Mouse (Mus musculus) liver, postnatal 0 days (tissue): Measurements from ENCODE around the gene F2rl1.

Experiments
- CTCF ChIP-seq: sonication (generic); IDR thresholded peaks from 2 replicates; pipeline ENCODE4 v1.5.1; 2016; ENCODE audit warnings: antibody characterized with exemption, low read depth
- EP300 ChIP-seq: IDR thresholded peaks from 2 replicates; pipeline ENCODE4 v1.6.1; 2016; ENCODE audit warnings: antibody characterized with exemption, low read depth, mild to moderate bottlenecking

- no peak for TF ChIP-seq CTCF
- TF ChIP-seq EP300, result no peak
Observed at GRCm38 (mm10) chr13:95569326-95569725, 44.3 kb upstream of the F2rl1 start.
